Mouse (Mus musculus): ENCODE data around the gene Cep112. TPM values are rescaled to one million over a fixed set of nuclear protein-coding genes. Genes with fewer than 3 reads are reported as not detected.
"Not testable (repeated sequence)": the region's sequence is repeated elsewhere in the genome, so short reads cannot be mapped to it uniquely, and the experiment has no call there.

The Cep112 gene
- polyA plus RNA-seq, 1 experiment: not detected

- Histone ChIP-seq H3K4me1 (ENCODE audit: control insufficient read depth) (no peaks in the 10 kb centered on the region), H3K4me3 (replicated peaks) (no peak overlapping the region), H3K9me3 (ENCODE audit: control insufficient read depth, low read length) (no peaks in the 10 kb centered on the region), H3K36me3 (ENCODE audit: control insufficient read depth) (no peaks in the 10 kb centered on the region), H3K27me3 (ENCODE audit: control insufficient read depth) (no peaks in the 10 kb centered on the region)
- TF ChIP-seq TAL1 (IDR thresholded peaks at IDR 0.05; ENCODE audit: low read length) (no peak), GATA1 (IDR thresholded peaks at IDR 0.05; ENCODE audit: low read length) (no peak)
Measured at GRCm38 (mm10) chr11:108858339-108858804, 433.4 kb downstream of the Cep112 start.

DNA sequence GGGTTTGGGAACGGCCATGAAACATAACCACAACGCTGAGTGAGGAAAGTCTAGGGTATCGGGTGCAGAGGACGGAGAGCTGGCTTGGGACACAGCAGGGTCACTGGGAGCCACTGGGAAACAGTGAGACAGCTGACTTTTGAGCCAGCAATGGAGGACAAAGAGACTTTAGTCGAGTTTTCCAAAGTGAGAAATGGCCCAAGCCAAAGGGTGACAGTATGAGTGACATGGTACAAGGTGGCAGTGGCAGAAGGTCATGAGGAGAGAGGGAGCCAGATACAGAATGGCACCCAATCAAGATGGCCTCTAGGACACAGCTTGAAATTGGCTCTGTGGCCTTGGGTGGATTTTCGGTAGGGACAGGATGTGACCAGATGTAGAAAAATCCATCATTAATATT, 433.9 kb downstream of the Cep112 start:
- TF ChIP-seq TAL1 (IDR thresholded peaks at IDR 0.05; ENCODE audit: low read length): no peak
- no peak for TF ChIP-seq GATA1 (IDR thresholded peaks at IDR 0.05; ENCODE audit: low read length)
- Histone ChIP-seq H3K27me3 (ENCODE audit: control insufficient read depth) (no peaks in the 10 kb centered on the region), H3K9me3 (ENCODE audit: control insufficient read depth, low read length) (no peaks in the 10 kb centered on the region), H3K36me3 (ENCODE audit: control insufficient read depth) (no peaks in the 10 kb centered on the region), H3K4me1 (ENCODE audit: control insufficient read depth) (no peaks in the 10 kb centered on the region), H3K4me3 (replicated peaks) (no peak overlapping the region)

- no peak for TF ChIP-seq TAL1 (IDR thresholded peaks at IDR 0.05; ENCODE audit: low read length)
- TF ChIP-seq GATA1 (IDR thresholded peaks at IDR 0.05; ENCODE audit: low read length): no peak
- H3K27me3 ChIP-seq (ENCODE audit: control insufficient read depth): no peaks in the 10 kb centered on the region
- H3K4me3 ChIP-seq (replicated peaks): no peak overlapping the region
- no peaks in the 10 kb centered on the region for H3K9me3 ChIP-seq (ENCODE audit: control insufficient read depth, low read length)
- no peaks in the 10 kb centered on the region for H3K4me1 ChIP-seq (ENCODE audit: control insufficient read depth)
- no peaks in the 10 kb centered on the region for H3K36me3 ChIP-seq (ENCODE audit: control insufficient read depth)
Measured at GRCm38 (mm10) chr11:108862360-108862759, 437.4 kb downstream of the Cep112 start.

DNA sequence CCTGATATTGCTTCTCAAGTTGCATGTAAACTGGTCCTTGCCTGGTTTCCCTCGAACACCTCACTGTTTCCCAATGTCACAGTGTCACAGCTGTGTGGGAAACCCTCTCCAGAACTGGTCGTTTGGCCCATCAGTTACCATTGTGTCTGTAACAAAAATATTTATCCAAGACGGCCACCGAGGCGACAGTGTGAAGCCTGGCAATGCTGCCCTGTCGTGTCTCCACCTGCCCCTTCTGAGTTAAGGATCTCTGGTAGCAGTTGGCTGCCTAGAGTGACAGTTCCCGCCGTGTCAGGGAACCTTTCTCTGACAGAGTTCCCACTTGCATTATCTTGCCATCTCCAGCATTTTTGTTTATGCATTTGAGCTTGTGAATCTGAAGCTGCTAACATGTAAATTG, 440.8 kb downstream of the Cep112 start:
- Histone ChIP-seq H3K36me3 (ENCODE audit: control insufficient read depth) (no peaks in the 10 kb centered on the region), H3K9me3 (ENCODE audit: control insufficient read depth, low read length) (no peaks in the 10 kb centered on the region), H3K4me1 (ENCODE audit: control insufficient read depth) (no peaks in the 10 kb centered on the region), H3K27me3 (ENCODE audit: control insufficient read depth) (no peaks in the 10 kb centered on the region), H3K4me3 (replicated peaks) (no peak overlapping the region)
- TF ChIP-seq TAL1 (IDR thresholded peaks at IDR 0.05; ENCODE audit: low read length) (no peak), GATA1 (IDR thresholded peaks at IDR 0.05; ENCODE audit: low read length) (no peak)

- no peaks in the 10 kb centered on the region for H3K4me1 ChIP-seq (ENCODE audit: control insufficient read depth)
- no peaks in the 10 kb centered on the region for H3K36me3 ChIP-seq (ENCODE audit: control insufficient read depth)
- no peak overlapping the region for H3K4me3 ChIP-seq (replicated peaks)
- TF ChIP-seq TAL1 (IDR thresholded peaks at IDR 0.05; ENCODE audit: low read length): no peak
- no peak for TF ChIP-seq GATA1 (IDR thresholded peaks at IDR 0.05; ENCODE audit: low read length)
- H3K27me3 ChIP-seq (ENCODE audit: control insufficient read depth): no peaks in the 10 kb centered on the region
- H3K9me3 ChIP-seq (ENCODE audit: control insufficient read depth, low read length): no peaks in the 10 kb centered on the region
Measured at GRCm38 (mm10) chr11:108867538-108867937, 442.5 kb downstream of the Cep112 start.

GRCm38 (mm10) chr11:108871284-108871683, 446.3 kb downstream of the Cep112 start:
- H3K9me3 ChIP-seq (ENCODE audit: control insufficient read depth, low read length); H3K4me1 ChIP-seq (ENCODE audit: control insufficient read depth); H3K36me3 ChIP-seq (ENCODE audit: control insufficient read depth); H3K27me3 ChIP-seq (ENCODE audit: control insufficient read depth); H3K4me3 ChIP-seq (replicated peaks): not testable (repeated sequence)

GRCm38 (mm10) chr11:108871748-108872147, 446.8 kb downstream of the Cep112 start:
- H3K36me3 ChIP-seq (ENCODE audit: control insufficient read depth): no peaks in the 10 kb centered on the region
- TF ChIP-seq GATA1 (IDR thresholded peaks at IDR 0.05; ENCODE audit: low read length) (no peak), TAL1 (IDR thresholded peaks at IDR 0.05; ENCODE audit: low read length) (no peak)
- H3K4me1 ChIP-seq (ENCODE audit: control insufficient read depth): no peaks in the 10 kb centered on the region
- no peaks in the 10 kb centered on the region for H3K9me3 ChIP-seq (ENCODE audit: control insufficient read depth, low read length)
- no peaks in the 10 kb centered on the region for H3K27me3 ChIP-seq (ENCODE audit: control insufficient read depth)
- H3K4me3 ChIP-seq (replicated peaks): no peak overlapping the region

- no peak overlapping the region for H3K4me3 ChIP-seq (replicated peaks)
- H3K9me3 ChIP-seq (ENCODE audit: control insufficient read depth, low read length): no peaks in the 10 kb centered on the region
- TF ChIP-seq TAL1 (IDR thresholded peaks at IDR 0.05; ENCODE audit: low read length): no peak
- no peak for TF ChIP-seq GATA1 (IDR thresholded peaks at IDR 0.05; ENCODE audit: low read length)
- no peaks in the 10 kb centered on the region for H3K36me3 ChIP-seq (ENCODE audit: control insufficient read depth)
- no peaks in the 10 kb centered on the region for H3K4me1 ChIP-seq (ENCODE audit: control insufficient read depth)
- H3K27me3 ChIP-seq (ENCODE audit: control insufficient read depth): no peaks in the 10 kb centered on the region
Measured at GRCm38 (mm10) chr11:108876633-108877205, 451.7 kb downstream of the Cep112 start.

DNA sequence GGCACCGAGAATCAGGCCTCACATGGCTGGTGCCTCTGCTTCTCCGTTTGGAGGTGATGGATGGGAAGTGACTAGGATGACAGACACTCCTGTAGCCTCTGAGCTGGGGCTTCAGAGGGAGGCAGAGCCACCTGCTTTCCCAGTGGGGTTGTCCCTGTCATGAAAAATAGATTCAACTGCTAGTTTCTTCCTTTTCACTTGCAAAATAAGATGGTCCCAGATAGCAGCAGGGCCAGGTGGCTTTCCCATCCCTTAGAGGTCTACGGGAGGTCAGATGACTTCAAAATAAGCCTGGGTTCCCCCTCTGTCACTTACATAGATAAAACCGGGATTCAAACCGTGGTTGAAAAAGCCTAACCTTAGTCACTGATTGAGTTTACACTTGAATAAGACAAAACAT, 452.5 kb downstream of the Cep112 start:
- no peaks in the 10 kb centered on the region for H3K36me3 ChIP-seq (ENCODE audit: control insufficient read depth)
- no peaks in the 10 kb centered on the region for H3K9me3 ChIP-seq (ENCODE audit: control insufficient read depth, low read length)
- no peaks in the 10 kb centered on the region for H3K27me3 ChIP-seq (ENCODE audit: control insufficient read depth)
- no peak overlapping the region for H3K4me3 ChIP-seq (replicated peaks)
- no peak for TF ChIP-seq TAL1 (IDR thresholded peaks at IDR 0.05; ENCODE audit: low read length)
- TF ChIP-seq GATA1 (IDR thresholded peaks at IDR 0.05; ENCODE audit: low read length): no peak
- no peaks in the 10 kb centered on the region for H3K4me1 ChIP-seq (ENCODE audit: control insufficient read depth)

DNA sequence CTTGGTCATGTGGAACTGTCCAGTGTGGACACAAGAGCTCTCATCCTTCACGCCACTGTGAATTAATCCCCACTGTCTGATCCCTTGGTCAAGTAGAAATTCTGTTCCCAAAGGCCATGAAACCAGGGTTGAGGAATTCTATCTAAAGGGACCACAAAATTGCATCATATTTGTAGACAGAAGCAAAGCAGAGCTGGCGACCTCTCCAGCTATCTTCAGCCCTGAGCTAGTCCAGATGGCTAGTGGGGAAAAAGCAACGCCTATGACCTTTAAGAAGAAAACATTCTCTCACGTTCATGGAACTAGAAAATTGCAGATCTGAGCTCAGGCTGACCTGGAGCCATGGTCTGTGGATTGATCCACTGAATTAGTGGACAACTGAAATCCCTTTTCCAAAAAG, 455.6 kb downstream of the Cep112 start:
- TF ChIP-seq GATA1 (IDR thresholded peaks at IDR 0.05; ENCODE audit: low read length) (no peak), TAL1 (IDR thresholded peaks at IDR 0.05; ENCODE audit: low read length) (no peak)
- H3K27me3 ChIP-seq (ENCODE audit: control insufficient read depth): no peaks in the 10 kb centered on the region
- no peak overlapping the region for H3K4me3 ChIP-seq (replicated peaks)
- H3K4me1 ChIP-seq (ENCODE audit: control insufficient read depth): no peaks in the 10 kb centered on the region
- no peaks in the 10 kb centered on the region for H3K9me3 ChIP-seq (ENCODE audit: control insufficient read depth, low read length)
- H3K36me3 ChIP-seq (ENCODE audit: control insufficient read depth): no peaks in the 10 kb centered on the region

Data from erythroblast, embryonic 14.5 days (primary cell).